Mouse (Mus musculus) myocyte (in vitro differentiated cells): Measurements from ENCODE around the gene Fgf8. TPM values are rescaled to one million over a fixed set of nuclear protein-coding genes. Genes with fewer than 3 reads are reported as not detected.

Experiments used
- H3K27me3 ChIP-seq: one replicate; pipeline ENCODE4 v1.6.1; 2011; ENCODE audit not compliant: control insufficient read depth, insufficient read depth, insufficient read length
- H3K36me3 ChIP-seq: one replicate; pipeline ENCODE4 v1.6.1; 2011; ENCODE audit not compliant: control insufficient read depth, insufficient read depth
- H3K4me2 ChIP-seq: one replicate; pipeline ENCODE4 v1.6.1; 2011; ENCODE audit warnings: low read depth, control low read depth
- H3K4me3 ChIP-seq: one replicate; pipeline ENCODE4 v1.5.1; 2011; ENCODE audit warnings: mild to moderate bottlenecking, control low read depth, moderate library complexity
- H3K79me2 ChIP-seq: one replicate; pipeline ENCODE4 v1.6.1; 2011; ENCODE audit not compliant: control insufficient read depth, insufficient read depth
- H3ac ChIP-seq: one replicate; pipeline ENCODE4 v1.6.1; 2011; ENCODE audit not compliant: control insufficient read depth, insufficient read length
- CEBPB ChIP-seq: IDR thresholded peaks from 2 replicates; pipeline ENCODE4 v1.6.1; 2011; ENCODE audit warnings: mild to moderate bottlenecking, moderate library complexity; ENCODE audit not compliant: poor library complexity, insufficient read depth, severe bottlenecking
- E2F4 ChIP-seq: IDR thresholded peaks from one replicate; pipeline ENCODE4 v1.6.1; 2011; ENCODE audit warnings: mild to moderate bottlenecking, control low read depth, moderate library complexity; ENCODE audit not compliant: insufficient read depth
- MAX ChIP-seq: IDR thresholded peaks from one replicate; pipeline ENCODE4 v1.6.1; 2011; ENCODE audit warnings: low read depth, mild to moderate bottlenecking, control low read depth
- MYOD1 ChIP-seq, 3 experiments: IDR thresholded peaks; one replicate each; pipeline ENCODE4 v1.6.1; 2011; ENCODE audit warnings: control low read depth in 2 of 3, low read depth in 2 of 3, mild to moderate bottlenecking in 2 of 3, moderate library complexity in 1 of 3; ENCODE audit not compliant: insufficient read length in 2 of 3, control insufficient read depth in 1 of 3
- MYOG ChIP-seq, 3 experiments: IDR thresholded peaks; one replicate each; pipeline ENCODE4 v1.6.1; 2011; ENCODE audit warnings: control low read depth in 2 of 3, low read depth in 2 of 3, mild to moderate bottlenecking in 2 of 3; ENCODE audit not compliant: insufficient read length in 2 of 3, control insufficient read depth in 1 of 3, insufficient read depth in 1 of 3
- POLR2A ChIP-seq: IDR thresholded peaks from one replicate; pipeline ENCODE4 v1.6.1; 2011; ENCODE audit warnings: low read depth, mild to moderate bottlenecking, control low read depth, moderate library complexity; ENCODE audit not compliant: insufficient read length
- POLR2AphosphoS2 ChIP-seq: IDR thresholded peaks from one replicate; pipeline ENCODE4 v1.6.1; 2011; ENCODE audit warnings: low read depth, control low read depth; ENCODE audit not compliant: insufficient read length
- REST ChIP-seq: IDR thresholded peaks from one replicate; pipeline ENCODE4 v1.6.1; 2011; ENCODE audit warnings: mild to moderate bottlenecking, control low read depth, moderate library complexity; ENCODE audit not compliant: insufficient read depth, insufficient read length
- SRF ChIP-seq: IDR thresholded peaks from one replicate; pipeline ENCODE4 v1.6.1; 2011; ENCODE audit warnings: low read depth; ENCODE audit not compliant: control insufficient read depth, insufficient read length
- TCF12 ChIP-seq: IDR thresholded peaks from one replicate; pipeline ENCODE4 v1.6.1; 2011; ENCODE audit warnings: mild to moderate bottlenecking, control low read depth; ENCODE audit not compliant: poor library complexity, insufficient read depth, severe bottlenecking
- TCF3 ChIP-seq: IDR thresholded peaks from one replicate; pipeline ENCODE4 v1.6.1; 2011; ENCODE audit warnings: low read depth, control low read depth; ENCODE audit not compliant: insufficient read length
- USF1 ChIP-seq: IDR thresholded peaks from one replicate; pipeline ENCODE4 v1.6.1; 2011; ENCODE audit warnings: low read depth, mild to moderate bottlenecking, control low read depth, moderate library complexity
- polyA plus RNA-seq: library from polyadenylated mRNA; unstranded; fragments of >200 nt; fragmentation: generic; extraction: Trizol; gene quantifications from one replicate; pipeline ENCODE4 v1.2.1, GENCODE M21; 2012; ENCODE audit warnings: missing spikeins

The Fgf8 gene
- polyA plus RNA-seq, 1 experiment, result not detected

- H3ac ChIP-seq, result no peak overlapping the region
- no peaks in the 10 kb centered on the region for H3K79me2 ChIP-seq
- H3K4me3 ChIP-seq, result no peak overlapping the region
- H3K36me3 ChIP-seq, result no peaks in the 10 kb centered on the region
- H3K4me2 ChIP-seq, result no peak overlapping the region
- TF ChIP-seq REST (no peak), POLR2AphosphoS2 (no peak), MAX (no peak), POLR2A (no peak), TCF12 (no peak), MYOD1 (IDR thresholded peaks at IDR 0.05; ENCODE audit: control insufficient read depth in 1 of 3, insufficient read length in 2 of 3, low read depth in 2 of 3) (no peak), SRF (no peak), E2F4 (no peak), CEBPB (no peak)
- H3K27me3 ChIP-seq, result no peaks in the 10 kb centered on the region
Measured at GRCm38 (mm10) chr19:45788337-45788736, 45.6 kb upstream of the Fgf8 start.

DNA sequence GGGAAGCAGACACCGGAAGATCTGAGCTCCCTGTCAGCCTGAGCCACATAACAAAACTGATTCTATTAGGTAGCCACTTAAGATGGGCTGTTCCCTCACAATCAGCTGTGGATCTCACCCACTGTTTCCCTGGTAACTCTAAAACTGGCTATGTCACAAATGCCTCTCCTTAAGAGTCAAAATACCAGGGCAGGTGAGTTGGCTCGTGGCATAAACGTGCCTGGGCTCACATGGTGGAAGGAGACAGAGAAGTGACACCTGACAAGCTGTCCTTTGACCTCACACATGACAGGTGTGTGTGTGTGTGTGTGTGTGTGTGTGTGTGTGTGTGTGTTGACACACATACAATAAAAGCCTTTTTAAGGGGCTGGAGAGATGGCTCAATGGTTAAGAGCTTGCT lies 44.7 kb upstream of the Fgf8 start:
- Histone ChIP-seq H3K79me2 (peaks cover 5% of the 10 kb centered on the region), H3K36me3 (no peaks in the 10 kb centered on the region), H3ac (no peak overlapping the region), H3K4me2 (no peak overlapping the region), H3K4me3 (no peak overlapping the region), H3K27me3 (no peaks in the 10 kb centered on the region)
- TF ChIP-seq POLR2A (no peak), TCF3 (no peak), MAX (no peak), MYOD1 (IDR thresholded peaks at IDR 0.05; ENCODE audit: control insufficient read depth in 1 of 3, insufficient read length in 2 of 3, low read depth in 2 of 3) (no peak), POLR2AphosphoS2 (no peak), TCF12 (no peak), E2F4 (no peak), CEBPB (no peak), REST (no peak), USF1 (no peak), MYOG (IDR thresholded peaks at IDR 0.05; ENCODE audit: control insufficient read depth in 1 of 3, insufficient read depth in 1 of 3, insufficient read length in 2 of 3, low read depth in 2 of 3) (no peak)

- no peak overlapping the region for H3ac ChIP-seq
- TF ChIP-seq TCF12 (no peak), SRF (no peak), MYOD1 (IDR thresholded peaks at IDR 0.05; ENCODE audit: control insufficient read depth in 1 of 3, insufficient read length in 2 of 3, low read depth in 2 of 3) (no peak), POLR2A (no peak), CEBPB (no peak), REST (no peak), MAX (no peak), POLR2AphosphoS2 (no peak), E2F4 (no peak), TCF3 (no peak), MYOG (IDR thresholded peaks at IDR 0.05; ENCODE audit: control insufficient read depth in 1 of 3, insufficient read depth in 1 of 3, insufficient read length in 2 of 3, low read depth in 2 of 3) (no peak), USF1 (no peak)
Measured at GRCm38 (mm10) chr19:45785470-45785869, 42.8 kb upstream of the Fgf8 start.

DNA sequence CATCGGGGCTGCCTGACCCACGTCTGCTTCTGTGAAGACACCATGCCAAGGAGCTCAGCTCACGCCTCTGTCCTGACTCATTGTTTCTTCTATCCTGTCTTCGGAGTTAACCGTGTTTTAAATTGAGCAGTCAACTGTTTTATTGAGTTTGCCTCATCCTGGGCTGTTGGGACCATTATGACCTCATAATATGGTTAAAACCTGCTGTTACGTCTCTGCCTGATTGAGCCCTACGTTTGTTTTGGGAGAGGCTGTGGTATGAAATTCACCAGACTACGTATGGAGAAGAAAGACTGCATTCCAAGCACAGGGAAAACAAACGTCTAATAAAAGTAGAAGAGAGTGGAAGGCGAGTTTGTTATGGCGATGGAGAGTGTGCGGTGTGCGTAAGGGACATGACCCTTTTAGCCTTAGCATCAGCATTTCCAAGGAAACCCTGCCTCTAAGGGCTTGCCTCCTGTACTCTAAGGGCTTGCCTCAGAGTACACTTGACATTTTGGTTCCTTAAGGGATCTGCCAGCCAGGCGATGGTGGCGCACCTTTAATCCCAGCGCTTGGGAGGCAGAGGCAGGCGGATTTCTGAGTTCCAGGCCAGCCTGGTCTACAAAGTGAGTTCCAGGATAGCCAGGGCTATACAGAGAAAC lies 41.3 kb upstream of the Fgf8 start:
- Histone ChIP-seq H3ac (no peak overlapping the region), H3K4me2 (peak overlapping the region; percentile 82), H3K4me3 (peak overlapping the region; percentile 85), H3K36me3 (peaks cover 8% of the 10 kb centered on the region), H3K27me3 (no peaks in the 10 kb centered on the region), H3K79me2 (peaks cover 39% of the 10 kb centered on the region)
- TF ChIP-seq TCF12 (no peak), POLR2A (peak; percentile 66)

More at GRCm38 (mm10) chr19:45785470-45785869, 42.8 kb upstream of the Fgf8 start:
- Histone ChIP-seq H3K4me3 (no peak overlapping the region), H3K79me2 (peaks cover 25% of the 10 kb centered on the region), H3K27me3 (no peaks in the 10 kb centered on the region), H3K36me3 (peaks cover 8% of the 10 kb centered on the region), H3K4me2 (no peak overlapping the region)

GRCm38 (mm10) chr19:45783181-45783932 lies 40.6 kb upstream of the Fgf8 start, which contains the start of gene Mgea5:
Gene Mgea5, minus strand, starts transcription at chr19:45783837.
- Histone ChIP-seq H3K79me2 (peaks cover 46% of the 10 kb centered on the region), H3K36me3 (peaks cover 12% of the 10 kb centered on the region), H3K4me2 (peak within 1 kb of the TSS; percentile 88), H3K4me3 (peak within 1 kb of the TSS; percentile 85), H3K27me3 (no peaks in the 10 kb centered on the region), H3ac (peak within 1 kb of the TSS; percentile 60)
- TF ChIP-seq E2F4 (peak; percentile 26), TCF3 (no peak), POLR2A (peak; percentile 85), CEBPB (no peak), MYOD1 (IDR thresholded peaks at IDR 0.05; ENCODE audit: control insufficient read depth in 1 of 3, insufficient read length in 2 of 3, low read depth in 2 of 3) (no peak), REST (no peak), POLR2AphosphoS2 (peak; percentile 58)
